Mouse (Mus musculus): ENCODE data around the gene Wasf2.

DNA sequence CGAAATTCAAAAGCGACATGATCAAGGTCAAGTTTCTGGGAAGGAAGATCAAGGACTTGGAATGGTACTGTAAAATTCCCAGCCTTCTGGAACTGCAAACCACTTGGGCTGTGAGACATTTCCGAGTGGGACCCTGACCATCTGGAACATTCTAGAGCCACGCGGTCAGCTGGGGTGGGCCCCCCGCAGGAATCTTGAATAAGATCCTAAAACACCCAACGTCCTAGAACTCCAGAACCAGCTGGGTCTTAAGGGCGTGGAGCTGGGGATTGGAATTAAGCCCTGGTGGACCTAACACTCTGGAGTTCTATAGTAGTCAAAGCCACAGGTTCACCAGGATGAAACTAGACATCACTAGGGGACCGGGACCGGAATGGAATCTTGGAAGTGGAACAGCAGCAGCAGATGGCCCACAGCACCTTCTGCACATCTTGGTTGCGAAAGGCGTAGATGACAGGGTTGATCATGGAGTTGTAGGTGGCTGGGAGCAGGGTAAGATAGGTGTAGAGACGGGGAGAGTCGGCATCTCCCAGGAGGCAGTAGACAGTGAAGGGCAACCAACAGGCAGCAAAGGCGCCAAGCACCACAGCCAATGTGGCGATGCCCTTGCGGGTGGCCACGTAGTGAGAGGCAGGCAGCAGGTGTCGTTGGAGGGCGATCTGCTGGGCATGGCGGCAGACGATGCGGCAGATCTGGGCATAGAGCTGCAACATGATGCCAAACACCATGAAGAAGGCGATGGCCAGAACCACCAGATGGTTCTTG is 79.9 kb downstream of the Wasf2 start:
- TF ChIP-seq POLR2A (IDR thresholded peaks at IDR 0.05; ENCODE audit: control insufficient read depth, extremely low read depth, insufficient read depth, low read length, poor library complexity): no peak
- no peak for TF ChIP-seq CTCF (IDR thresholded peaks at IDR 0.05; ENCODE audit: borderline replicate concordance, control insufficient read depth, extremely low read depth, insufficient read depth, low read length, poor library complexity)

Data from thymus, adult 2 months (tissue).